Mouse (Mus musculus) A20 (cell line): ENCODE data around the gene Klk1b27.
"Not testable (repeated sequence)": the region's sequence is repeated elsewhere in the genome, so short reads cannot be mapped to it uniquely, and the experiment has no call there.

Experiments used
- DNase-seq: peaks from one replicate; pipeline ENCODE4 v3.0.0-alpha.2; 2011; ENCODE audit warnings: low read depth, low spot score

The Klk1b27 gene

DNA sequence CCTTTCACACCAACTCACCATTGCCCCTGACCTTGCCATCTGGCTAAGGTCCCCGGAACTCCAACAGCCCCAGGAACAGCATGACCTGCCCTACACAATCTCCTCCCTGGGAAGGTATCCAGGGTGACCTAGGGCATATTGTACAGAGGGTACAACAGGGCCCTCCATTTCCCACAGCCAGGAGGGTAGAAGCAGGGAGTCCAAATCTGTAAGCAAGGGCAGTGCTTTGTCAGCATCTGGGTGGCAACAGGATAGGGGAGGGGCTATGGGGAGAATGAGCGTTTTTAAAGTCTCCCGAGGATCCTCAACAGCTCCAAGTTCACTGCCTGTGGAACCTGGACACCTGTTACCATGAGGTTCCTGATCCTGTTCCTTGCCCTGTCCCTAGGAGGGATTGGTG lies at the start of gene Klk1b27:
Gene Klk1b27 (plus strand): TSS at position 301 of the 400 bp plus-strand sequence.
- not testable (repeated sequence) for DNase-seq

DNA sequence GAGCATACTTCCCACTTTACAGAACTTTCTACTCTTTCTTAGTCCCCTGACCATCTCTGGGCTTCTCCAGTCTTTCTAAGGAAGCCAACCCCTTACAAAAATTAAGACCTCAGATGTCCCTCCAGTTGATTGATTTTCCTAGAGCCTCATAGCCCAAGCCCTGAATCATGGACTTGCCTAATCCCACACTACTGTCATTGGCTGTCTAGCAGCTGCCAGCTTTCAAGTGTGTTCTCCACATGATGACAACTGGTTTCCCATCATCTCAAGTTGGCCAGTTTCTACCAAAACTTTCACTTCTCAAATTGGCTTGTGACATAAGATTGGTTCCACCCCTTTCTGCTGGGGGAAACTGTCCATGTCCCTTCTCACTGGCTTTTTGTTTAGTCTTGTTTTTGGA lies 47.2 kb upstream of the Klk1b27 start:
- DNase-seq = peak; percentile 51

DNA sequence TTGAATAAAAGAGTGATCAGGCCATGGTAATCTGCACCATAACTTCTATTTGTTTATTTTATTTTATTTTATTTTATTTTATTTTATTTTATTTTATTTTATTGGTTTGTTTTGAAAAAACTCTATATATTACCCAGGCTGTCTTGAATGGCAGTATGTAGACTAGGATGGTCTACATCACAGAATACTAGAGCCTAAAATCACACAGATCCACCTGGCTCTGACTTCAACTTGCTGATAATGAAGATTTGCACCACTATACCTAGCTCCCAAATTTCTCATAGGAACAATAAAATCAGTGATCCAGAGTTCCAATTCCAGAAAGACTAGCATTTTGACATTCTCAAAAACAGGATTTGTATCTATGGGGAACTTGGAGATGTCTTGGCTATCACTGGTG lies 40.2 kb upstream of the Klk1b27 start, which contains the start of gene Klk1b26:
Gene Klk1b26 (plus strand): TSS at position 301 of the 400 bp plus-strand sequence.
- not testable (repeated sequence) for DNase-seq

DNA sequence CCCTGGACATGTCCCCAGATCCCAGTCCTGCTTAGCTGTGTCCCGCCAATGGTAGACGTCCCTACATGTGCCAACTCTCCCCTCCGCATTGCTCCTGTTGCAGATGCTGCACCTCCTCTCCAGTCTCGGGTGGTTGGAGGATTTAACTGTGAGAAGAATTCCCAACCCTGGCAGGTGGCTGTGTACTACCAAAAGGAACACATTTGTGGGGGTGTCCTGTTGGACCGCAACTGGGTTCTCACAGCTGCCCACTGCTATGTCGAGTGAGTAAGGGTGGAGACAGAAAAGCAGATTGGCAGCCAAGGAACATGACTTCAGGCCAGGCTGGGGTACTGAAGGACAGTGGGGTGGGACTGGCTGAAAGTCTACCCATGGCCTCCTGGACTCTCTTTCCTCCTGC lies 37.4 kb upstream of the Klk1b27 start:
- DNase-seq = not testable (repeated sequence)

DNA sequence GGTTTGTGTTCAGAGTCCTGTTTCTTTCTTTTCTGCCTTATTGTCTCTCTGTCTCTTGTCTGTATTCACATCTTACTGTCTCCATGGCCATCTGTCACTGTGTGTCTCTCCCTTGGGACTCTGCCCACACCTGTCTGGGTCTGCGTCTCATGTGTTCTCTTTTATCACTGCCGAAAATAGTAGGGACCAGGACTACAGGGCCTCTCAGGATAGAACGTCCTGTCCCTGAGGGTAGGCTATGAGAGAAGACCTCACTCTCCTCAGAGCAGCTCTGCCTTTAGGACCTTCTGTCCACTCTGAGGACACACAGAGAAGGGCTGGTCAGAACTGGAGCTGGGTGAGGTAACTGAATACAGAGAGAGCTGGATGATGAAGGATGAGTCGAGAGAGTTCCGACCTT lies 37.0 kb upstream of the Klk1b27 start:
- DNase-seq = no peak

DNA sequence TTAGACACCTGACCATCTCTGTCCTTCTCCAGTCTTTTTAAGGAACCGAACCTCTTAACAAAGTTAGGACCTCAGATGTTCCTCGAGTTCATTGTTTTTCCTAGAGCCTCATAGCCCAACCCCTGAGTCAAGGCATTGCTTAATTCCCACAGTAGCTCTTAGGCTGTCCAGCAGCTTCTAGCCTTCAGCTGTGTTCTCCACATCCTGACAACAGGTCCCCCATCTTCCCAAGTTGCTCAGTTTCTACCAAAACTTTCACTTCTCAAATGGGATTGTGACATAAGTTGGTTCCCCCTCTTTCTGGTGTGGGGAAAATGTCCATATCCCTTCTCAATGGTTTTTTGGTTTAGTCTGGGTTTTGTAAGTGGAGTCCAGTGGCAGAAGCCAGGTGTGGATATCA lies 20.0 kb downstream of the Klk1b27 start:
- no peak for DNase-seq

DNA sequence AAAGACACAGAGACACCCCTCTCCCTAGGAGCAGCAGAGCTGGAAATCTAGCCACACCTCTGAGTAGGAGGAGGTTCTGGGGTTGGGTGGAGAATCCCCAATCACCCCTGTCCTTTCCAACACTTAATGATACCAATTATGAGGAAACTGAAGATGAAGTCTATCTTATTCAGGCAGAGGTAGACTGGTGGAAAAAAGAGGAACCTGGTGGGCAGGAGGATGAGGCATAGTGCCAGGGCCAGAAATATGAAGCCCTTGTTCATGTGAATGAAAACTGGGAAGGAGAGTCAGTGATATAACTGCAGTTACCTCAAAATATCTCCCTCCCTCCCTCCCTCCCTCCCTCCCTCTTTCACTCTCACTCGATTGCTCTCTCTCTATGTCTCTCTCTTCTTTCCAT lies 25.6 kb downstream of the Klk1b27 start:
- DNase-seq = no peak

DNA sequence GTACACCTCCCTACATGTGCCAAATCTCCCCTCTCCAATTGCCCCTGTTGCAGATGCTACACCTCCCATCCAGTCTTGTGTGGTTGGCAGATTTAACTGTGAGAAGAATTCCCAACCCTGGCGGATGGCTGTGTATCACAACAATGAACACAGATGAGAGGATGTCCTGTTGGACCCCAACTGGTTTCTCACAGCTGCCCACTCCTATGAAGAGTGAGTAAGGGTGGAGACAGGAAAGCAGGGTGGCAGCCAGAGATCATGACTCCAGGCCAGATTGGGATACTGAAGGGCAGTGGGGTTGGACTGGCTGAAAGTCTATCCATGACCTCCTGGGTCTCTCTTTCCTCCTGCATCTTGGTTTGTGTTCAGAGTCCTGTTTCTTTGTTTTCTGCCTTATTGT lies 44.0 kb downstream of the Klk1b27 start:
- no peak for DNase-seq

DNA sequence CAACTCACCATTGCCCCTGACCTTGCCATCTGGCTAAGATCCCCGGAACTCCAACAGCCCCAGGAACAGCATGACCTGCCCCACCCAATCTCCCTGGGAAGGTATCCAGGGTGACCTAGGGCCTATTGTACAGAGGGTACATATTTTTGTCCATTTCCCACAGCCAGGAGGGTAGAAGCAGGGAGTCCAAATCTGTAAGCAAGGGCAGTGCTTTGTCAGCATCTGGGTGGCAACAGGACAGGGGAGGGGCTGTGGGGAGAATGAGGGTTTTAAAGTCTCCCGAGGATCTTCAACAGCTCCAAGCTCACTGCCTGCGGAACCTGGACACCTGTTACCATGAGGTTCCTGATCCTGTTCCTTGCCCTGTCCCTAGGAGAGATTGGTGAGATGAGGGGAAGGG lies 49.9 kb downstream of the Klk1b27 start, which contains the start of gene Klk1b21:
Gene Klk1b21 (plus strand): TSS at position 301 of the 400 bp plus-strand sequence.
- DNase-seq = not testable (repeated sequence)
